Mouse (Mus musculus): Measurements from ENCODE around the gene Nup107. TPM values are rescaled to one million over a fixed set of nuclear protein-coding genes. Genes with fewer than 3 reads are reported as not detected.

Gene Nup107
- polyA plus RNA-seq, 1 experiment from 2014 or later: 55.1 TPM

GRCm38 (mm10) chr10:117726888-117727385 is 65.6 kb downstream of the Nup107 start:
- H3K4me3 ChIP-seq (ENCODE audit: low read length): no peak overlapping the region
- no peak for ATAC-seq (replicated peaks; ENCODE audit: extremely low read depth, insufficient read depth, low FRiP score)
- no peak overlapping the region for H3K27ac ChIP-seq (ENCODE audit: low read length)
- H3K9me3 ChIP-seq (replicated peaks; ENCODE audit: control insufficient read depth, low read length): no peaks in the 10 kb centered on the region
- H3K9ac ChIP-seq (ENCODE audit: low read length): no peak overlapping the region
- no peaks in the 10 kb centered on the region for H3K27me3 ChIP-seq (ENCODE audit: control insufficient read depth, insufficient read depth, low read length)
- 90% methylated on average over 4 of the region's 4 CpGs for WGBS
- no peaks in the 10 kb centered on the region for H3K36me3 ChIP-seq (ENCODE audit: control insufficient read depth, insufficient read depth)
- no peak overlapping the region for H3K4me2 ChIP-seq (ENCODE audit: low read depth, low read length)
- H3K4me1 ChIP-seq (ENCODE audit: control insufficient read depth, insufficient read depth, low read length): peaks cover 2% of the 10 kb centered on the region; the same call in 1 of the 2 replicates

- no peak overlapping the region for H3K27ac ChIP-seq (ENCODE audit: low read length)
- H3K4me2 ChIP-seq (ENCODE audit: low read depth, low read length): no peak overlapping the region
- H3K9me3 ChIP-seq (replicated peaks; ENCODE audit: control insufficient read depth, low read length): no peaks in the 10 kb centered on the region
- H3K36me3 ChIP-seq (ENCODE audit: control insufficient read depth, insufficient read depth): no peaks in the 10 kb centered on the region
- peaks cover 2% of the 10 kb centered on the region; the same call in 1 of the 2 replicates for H3K4me1 ChIP-seq (ENCODE audit: control insufficient read depth, insufficient read depth, low read length)
- ATAC-seq (replicated peaks; ENCODE audit: extremely low read depth, insufficient read depth, low FRiP score): no peak
- no peak overlapping the region for H3K4me3 ChIP-seq (ENCODE audit: low read length)
- H3K9ac ChIP-seq (ENCODE audit: low read length): no peak overlapping the region
- H3K27me3 ChIP-seq (ENCODE audit: control insufficient read depth, insufficient read depth, low read length): no peaks in the 10 kb centered on the region
- WGBS: 89% methylated on average over 4 of the region's 4 CpGs
These were observed 66.2 kb downstream of the Nup107 start for GRCm38 (mm10) chr10:117726350-117726749.

GRCm38 (mm10) chr10:117725671-117726070 is 66.8 kb downstream of the Nup107 start:
- Histone ChIP-seq H3K36me3 (ENCODE audit: control insufficient read depth, insufficient read depth) (no peaks in the 10 kb centered on the region), H3K9ac (ENCODE audit: low read length) (no peak overlapping the region), H3K4me1 (ENCODE audit: control insufficient read depth, insufficient read depth, low read length) (no peaks in the 10 kb centered on the region), H3K4me3 (ENCODE audit: low read length) (no peak overlapping the region), H3K4me2 (ENCODE audit: low read depth, low read length) (no peak overlapping the region), H3K9me3 (replicated peaks; ENCODE audit: control insufficient read depth, low read length) (no peaks in the 10 kb centered on the region), H3K27ac (ENCODE audit: low read length) (no peak overlapping the region), H3K27me3 (ENCODE audit: control insufficient read depth, insufficient read depth, low read length) (no peaks in the 10 kb centered on the region)
- ATAC-seq (replicated peaks; ENCODE audit: extremely low read depth, insufficient read depth, low FRiP score): no peak
- WGBS: 70% methylated on average over 7 of the region's 7 CpGs

- no peak overlapping the region for H3K9ac ChIP-seq (ENCODE audit: low read length)
- no peak for ATAC-seq (replicated peaks; ENCODE audit: extremely low read depth, insufficient read depth, low FRiP score)
These were observed 67.6 kb downstream of the Nup107 start for GRCm38 (mm10) chr10:117724804-117725361.

GRCm38 (mm10) chr10:117724136-117724718 is 68.3 kb downstream of the Nup107 start:
- Histone ChIP-seq H3K4me2 (ENCODE audit: low read depth, low read length) (no peak overlapping the region), H3K36me3 (ENCODE audit: control insufficient read depth, insufficient read depth) (no peaks in the 10 kb centered on the region), H3K4me1 (ENCODE audit: control insufficient read depth, insufficient read depth, low read length) (no peaks in the 10 kb centered on the region), H3K9ac (ENCODE audit: low read length) (no peak overlapping the region), H3K4me3 (ENCODE audit: low read length) (no peak overlapping the region), H3K27ac (ENCODE audit: low read length) (no peak overlapping the region), H3K9me3 (replicated peaks; ENCODE audit: control insufficient read depth, low read length) (no peaks in the 10 kb centered on the region), H3K27me3 (ENCODE audit: control insufficient read depth, insufficient read depth, low read length) (no peaks in the 10 kb centered on the region)
- ATAC-seq (replicated peaks; ENCODE audit: extremely low read depth, insufficient read depth, low FRiP score): no peak
- WGBS: 67% methylated on average over 5 of the region's 5 CpGs

More at GRCm38 (mm10) chr10:117724804-117725361, 67.6 kb downstream of the Nup107 start:
- H3K36me3 ChIP-seq (ENCODE audit: control insufficient read depth, insufficient read depth): no peaks in the 10 kb centered on the region
- no peak overlapping the region for H3K4me2 ChIP-seq (ENCODE audit: low read depth, low read length)
- WGBS: 87% methylated on average over 3 of the region's 3 CpGs
- H3K9me3 ChIP-seq (replicated peaks; ENCODE audit: control insufficient read depth, low read length): no peaks in the 10 kb centered on the region
- no peaks in the 10 kb centered on the region for H3K27me3 ChIP-seq (ENCODE audit: control insufficient read depth, insufficient read depth, low read length)
- H3K27ac ChIP-seq (ENCODE audit: low read length): no peak overlapping the region
- no peak overlapping the region for H3K4me3 ChIP-seq (ENCODE audit: low read length)
- no peaks in the 10 kb centered on the region for H3K4me1 ChIP-seq (ENCODE audit: control insufficient read depth, insufficient read depth, low read length)

GRCm38 (mm10) chr10:117718161-117719119 is 74.1 kb downstream of the Nup107 start:
- H3K4me1 ChIP-seq (ENCODE audit: control insufficient read depth, insufficient read depth, low read length): peaks cover 10% of the 10 kb centered on the region
- ATAC-seq (replicated peaks; ENCODE audit: extremely low read depth, insufficient read depth, low FRiP score): no peak; the same call in 1 of the 2 replicates
- H3K9ac ChIP-seq (ENCODE audit: low read length): peak overlapping the region; percentile 26; the same call in 1 of the 2 replicates
- H3K4me2 ChIP-seq (ENCODE audit: low read depth, low read length): peak overlapping the region; percentile 37
- H3K27me3 ChIP-seq (ENCODE audit: control insufficient read depth, insufficient read depth, low read length): no peaks in the 10 kb centered on the region
- peak overlapping the region; percentile 5; the same call in 1 of the 2 replicates for H3K4me3 ChIP-seq (ENCODE audit: low read length)
- H3K36me3 ChIP-seq (ENCODE audit: control insufficient read depth, insufficient read depth): no peaks in the 10 kb centered on the region
- WGBS: 44% methylated on average over 19 of the region's 19 CpGs
- peak overlapping the region; percentile 61 for H3K27ac ChIP-seq (ENCODE audit: low read length)
- H3K9me3 ChIP-seq (replicated peaks; ENCODE audit: control insufficient read depth, low read length): no peaks in the 10 kb centered on the region

GRCm38 (mm10) chr10:117717583-117717982 is 74.9 kb downstream of the Nup107 start:
- no peak; the same call in 1 of the 2 replicates for ATAC-seq (replicated peaks; ENCODE audit: extremely low read depth, insufficient read depth, low FRiP score)

GRCm38 (mm10) chr10:117716686-117717085 is 75.8 kb downstream of the Nup107 start:
- H3K4me3 ChIP-seq (ENCODE audit: low read length): no peak overlapping the region
- H3K27ac ChIP-seq (ENCODE audit: low read length): no peak overlapping the region
- ATAC-seq (replicated peaks; ENCODE audit: extremely low read depth, insufficient read depth, low FRiP score): no peak
- no peak overlapping the region for H3K9ac ChIP-seq (ENCODE audit: low read length)
- H3K4me2 ChIP-seq (ENCODE audit: low read depth, low read length): no peak overlapping the region
- H3K9me3 ChIP-seq (replicated peaks; ENCODE audit: control insufficient read depth, low read length): no peaks in the 10 kb centered on the region
- peaks cover 10% of the 10 kb centered on the region for H3K4me1 ChIP-seq (ENCODE audit: control insufficient read depth, insufficient read depth, low read length)
- H3K27me3 ChIP-seq (ENCODE audit: control insufficient read depth, insufficient read depth, low read length): no peaks in the 10 kb centered on the region
- no peaks in the 10 kb centered on the region for H3K36me3 ChIP-seq (ENCODE audit: control insufficient read depth, insufficient read depth)
- WGBS: 87% methylated on average over 3 of the region's 3 CpGs

More at GRCm38 (mm10) chr10:117717583-117717982, 74.9 kb downstream of the Nup107 start:
- no peaks in the 10 kb centered on the region for H3K9me3 ChIP-seq (replicated peaks; ENCODE audit: control insufficient read depth, low read length)
- no peaks in the 10 kb centered on the region for H3K36me3 ChIP-seq (ENCODE audit: control insufficient read depth, insufficient read depth)
- peaks cover 10% of the 10 kb centered on the region for H3K4me1 ChIP-seq (ENCODE audit: control insufficient read depth, insufficient read depth, low read length)
- no peak overlapping the region; the same call in 1 of the 2 replicates for H3K4me3 ChIP-seq (ENCODE audit: low read length)
- WGBS: 2% methylated on average over 4 of the region's 4 CpGs
- H3K27ac ChIP-seq (ENCODE audit: low read length): peak overlapping the region; percentile 61
- no peaks in the 10 kb centered on the region for H3K27me3 ChIP-seq (ENCODE audit: control insufficient read depth, insufficient read depth, low read length)
- peak overlapping the region; percentile 29; the same call in 1 of the 2 replicates for H3K9ac ChIP-seq (ENCODE audit: low read length)
- H3K4me2 ChIP-seq (ENCODE audit: low read depth, low read length): peak overlapping the region; percentile 37

Measured in heart, embryonic 16.5 days (tissue).